In genomic region chr15:103177611-103178041, GRCm38 (mm10) we compare ENCODE assay signal across 9 mouse cellular contexts. TPM values are rescaled to one million over a fixed set of nuclear protein-coding genes. Genes with fewer than 3 reads are reported as not detected.
A peak's percentile ranks its signal among the peaks of the same experiment; 100 is the strongest.
DNase-seq lines count a peak whose midpoint lies in the region; ATAC-seq and TF ChIP-seq lines count a peak whose summit lies in the region.
"Had no signal": no experiment of that assay in that cellular context is flagged by ENCODE, and none has a peak within 500 bp of the region (broad histone marks: within the 10 kb centered on the region; RNA-seq: fewer than 3 reads in every experiment).

No protein-coding gene starts in this region.

- WGBS in heart, embryonic 10.5 days: 2% methylated on average over 12 of the region's 12 CpGs
- 7% methylated on average over 12 of the region's 12 CpGs for WGBS in lung, postnatal 0 days
- 4% methylated on average over 12 of the region's 12 CpGs for WGBS in liver, embryonic 13.5 days (ENCODE audit: insufficient replicate concordance)
- WGBS in stomach, postnatal 0 days: 15% methylated on average over 12 of the region's 12 CpGs

- H3K4me3 ChIP-seq in heart, embryonic 10.5 days: peak overlapping the region; percentile 37; the same call in 1 of the 2 replicates
- no peak overlapping the region for H3K4me3 ChIP-seq in lung, postnatal 0 days (ENCODE audit: low read depth, low read length)
- H3K4me3 ChIP-seq in liver, embryonic 13.5 days (replicated peaks): no peak overlapping the region
- H3K4me3 ChIP-seq in stomach, postnatal 0 days (ENCODE audit: low read depth, low read length): no peak overlapping the region
- H3K4me3 ChIP-seq: myocyte had no signal

- TF ChIP-seq CTCF in lung, postnatal 0 days (IDR thresholded peaks at IDR 0.05): no peak
- TF ChIP-seq CTCF in stomach, postnatal 0 days (IDR thresholded peaks at IDR 0.05; ENCODE audit: low read depth): no peak

- ATAC-seq in lung, postnatal 0 days: no peak
- no peak for ATAC-seq in liver, embryonic 13.5 days (ENCODE audit: low read depth)
- no peak for ATAC-seq in stomach, postnatal 0 days (ENCODE audit: low FRiP score, low TSS enrichment)

- no peaks in the 10 kb centered on the region for H3K9me3 ChIP-seq in heart, embryonic 10.5 days
- H3K9me3 ChIP-seq in lung, postnatal 0 days (ENCODE audit: low read length): no peaks in the 10 kb centered on the region
- no peaks in the 10 kb centered on the region for H3K9me3 ChIP-seq in liver, embryonic 13.5 days (replicated peaks)
- no peaks in the 10 kb centered on the region for H3K9me3 ChIP-seq in stomach, postnatal 0 days (ENCODE audit: control insufficient read depth, low read length)

- H3K27ac ChIP-seq in heart, embryonic 10.5 days: no peak overlapping the region
- H3K27ac ChIP-seq in lung, postnatal 0 days (ENCODE audit: low read length): no peak overlapping the region
- H3K27ac ChIP-seq in liver, embryonic 13.5 days: no peak overlapping the region
- H3K27ac ChIP-seq in stomach, postnatal 0 days (replicated peaks): no peak overlapping the region

- TF ChIP-seq EP300 in lung, postnatal 0 days (IDR thresholded peaks at IDR 0.05): no peak
- no peak for TF ChIP-seq EP300 in stomach, postnatal 0 days (optimal IDR thresholded peaks at IDR 0.05)

- DNase-seq in heart, embryonic 10.5 days (ENCODE audit: low spot score): no peak
- no peak for DNase-seq in heart, postnatal 4 days
- DNase-seq in lung, postnatal 0 days (ENCODE audit: low spot score): no peak
- no peak for DNase-seq in lung, postnatal 4 days
- no peak for DNase-seq in liver, embryonic 13.5 days
- DNase-seq in stomach, postnatal 0 days (ENCODE audit: low spot score): no peak
- no peak for DNase-seq in testis, postnatal 14 days (ENCODE audit: low spot score)
- DNase-seq in urinary bladder, postnatal 4 days (ENCODE audit: low spot score in 2 of 2): no peak

- no peak overlapping the region for H3K9ac ChIP-seq in lung, postnatal 0 days (replicated peaks; ENCODE audit: low read depth)
- H3K9ac ChIP-seq in liver, embryonic 13.5 days: 0 out of 2 replicates have a peak overlapping the region, but pooled peaks have one; percentile 9
- H3K9ac ChIP-seq in stomach, postnatal 0 days (ENCODE audit: low read length): no peak overlapping the region

- H3K4me2 ChIP-seq in lung, postnatal 0 days (replicated peaks; ENCODE audit: low read depth, low read length): 0 out of 2 replicates have a peak overlapping the region, but pooled peaks have one; percentile 37
- peak overlapping the region; percentile 29 for H3K4me2 ChIP-seq in liver, embryonic 13.5 days
- peak overlapping the region; percentile 3; the same call in 1 of the 2 replicates for H3K4me2 ChIP-seq in stomach, postnatal 0 days (replicated peaks; ENCODE audit: low read depth)

- H3K4me1 ChIP-seq in heart, embryonic 10.5 days: peaks cover 28% of the 10 kb centered on the region
- peaks cover 6% of the 10 kb centered on the region; the same call in 1 of the 2 replicates for H3K4me1 ChIP-seq in lung, postnatal 0 days (ENCODE audit: insufficient read depth, low read depth, low read length)
- peaks cover 15% of the 10 kb centered on the region for H3K4me1 ChIP-seq in liver, embryonic 13.5 days (replicated peaks)
- H3K4me1 ChIP-seq in stomach, postnatal 0 days (replicated peaks; ENCODE audit: control insufficient read depth, insufficient read depth): no peaks in the 10 kb centered on the region

- peaks cover 100% of the 10 kb centered on the region for H3K27me3 ChIP-seq in heart, embryonic 10.5 days (ENCODE audit: insufficient read depth, poor library complexity, severe bottlenecking)
- peaks cover 48% of the 10 kb centered on the region for H3K27me3 ChIP-seq in lung, postnatal 0 days (replicated peaks; ENCODE audit: insufficient read depth, low read length)
- H3K27me3 ChIP-seq in liver, embryonic 13.5 days: peaks cover 98% of the 10 kb centered on the region
- peaks cover 3% of the 10 kb centered on the region; the same call in 1 of the 2 replicates for H3K27me3 ChIP-seq in stomach, postnatal 0 days (ENCODE audit: control insufficient read depth, insufficient read depth, low read length)

- H3K36me3 ChIP-seq in heart, embryonic 10.5 days: no peaks in the 10 kb centered on the region
- no peaks in the 10 kb centered on the region for H3K36me3 ChIP-seq in lung, postnatal 0 days (ENCODE audit: insufficient read depth, low read length)
- H3K36me3 ChIP-seq in liver, embryonic 13.5 days: no peaks in the 10 kb centered on the region
- H3K36me3 ChIP-seq in stomach, postnatal 0 days (ENCODE audit: control insufficient read depth, insufficient read depth, low read length): no peaks in the 10 kb centered on the region

RNA-seq across cellular contexts. Expression of gene Smug1, which starts 10.7 kb away (rescaled TPM):
- 16.2 and 19.5 TPM in 2 replicates for polyA plus RNA-seq in heart, embryonic 10.5 days (2016; fragmentation: Nextera tagmentation; extraction: Ambion mirVana)
- 10 to 100 TPM; 12.7 to 14.1 TPM for total RNA-seq in heart, postnatal 4 days (2021)
- polyA plus RNA-seq in lung, postnatal 0 days (2015; fragmentation: Nextera tagmentation; extraction: Ambion mirVana): 10.5 and 12.2 TPM in 2 replicates
- 5.0 and 6.4 TPM in 2 replicates for polyA plus RNA-seq in liver, embryonic 13.5 days (2015; fragmentation: Nextera tagmentation; extraction: Ambion mirVana)
- 10.6 and 11.2 TPM in 2 replicates for polyA plus RNA-seq in stomach, postnatal 0 days (2015; fragmentation: Nextera tagmentation; extraction: Ambion mirVana)
